Mouse (Mus musculus) ES-E14 (cell line): ENCODE data around the gene Rab28. TPM values are rescaled to one million over a fixed set of nuclear protein-coding genes. Genes with fewer than 3 reads are reported as not detected.

Experiments
- DNase-seq: peaks from one replicate; pipeline ENCODE4 v3.0.0-alpha.2; 2013; ENCODE audit warnings: low read depth, low spot score
- H3K27ac ChIP-seq: 2 replicates; pipeline ENCODE4 v1.5.1; 2012; ENCODE audit warnings: low read depth, mild to moderate bottlenecking, low read length, moderate library complexity, mixed read lengths; ENCODE audit not compliant: poor library complexity, insufficient read depth, severe bottlenecking
- H3K36me3 ChIP-seq: 2 replicates; pipeline ENCODE4 v1.6.1; 2012; ENCODE audit warnings: mild to moderate bottlenecking, low read length, moderate library complexity, mixed read lengths; ENCODE audit not compliant: control insufficient read depth, poor library complexity, insufficient read depth, severe bottlenecking
- H3K4me1 ChIP-seq, 2 experiments: fragments of 150-350 bp in 1 of 2; sonication (generic) in 1 of 2; 2 replicates each; pipeline ENCODE4 v1.6.1; 2012; ENCODE audit warnings: low read length in 2 of 2, mild to moderate bottlenecking in 1 of 2, mixed read lengths in 1 of 2; ENCODE audit not compliant: control insufficient read depth in 2 of 2, insufficient read depth in 2 of 2, poor library complexity in 1 of 2
- H3K4me3 ChIP-seq, 2 experiments: fragments of 150-350 bp in 1 of 2; sonication (generic) in 1 of 2; 2 replicates each; pipeline ENCODE4 v1.5.1; 2012; ENCODE audit warnings: low read length in 2 of 2, low read depth in 1 of 2, mild to moderate bottlenecking in 1 of 2, mixed read lengths in 1 of 2; ENCODE audit not compliant: insufficient read depth in 1 of 2, poor library complexity in 1 of 2, severe bottlenecking in 1 of 2
- H3K9ac ChIP-seq: 2 replicates; pipeline ENCODE4 v1.6.1; 2012; ENCODE audit warnings: low read depth, mild to moderate bottlenecking, low read length, mixed read lengths; ENCODE audit not compliant: poor library complexity, insufficient read depth, severe bottlenecking
- H3K9me3 ChIP-seq: fragments of 150-350 bp; sonication (generic); 2 replicates; pipeline ENCODE4 v1.6.1; 2012; ENCODE audit warnings: low read depth, mild to moderate bottlenecking, low read length; ENCODE audit not compliant: control insufficient read depth, insufficient read depth
- CHD2 ChIP-seq: IDR thresholded peaks from 2 replicates; pipeline ENCODE4 v1.6.1; 2014; ENCODE audit warnings: mild to moderate bottlenecking, low read depth, low read length, inconsistent platforms
- HCFC1 ChIP-seq: IDR thresholded peaks from 2 replicates; pipeline ENCODE4 v1.6.1; 2012; ENCODE audit warnings: low read length, inconsistent platforms, borderline replicate concordance; ENCODE audit not compliant: insufficient read depth
- MAFK ChIP-seq: IDR thresholded peaks from 2 replicates; pipeline ENCODE4 v1.6.1; 2014; ENCODE audit warnings: mild to moderate bottlenecking, low read depth, low read length, inconsistent platforms; ENCODE audit not compliant: insufficient read depth
- ZC3H11A ChIP-seq: IDR thresholded peaks from 2 replicates; pipeline ENCODE4 v1.6.1; 2012; ENCODE audit warnings: low read depth, mild to moderate bottlenecking, inconsistent platforms, low read length, borderline replicate concordance
- ZNF384 ChIP-seq: IDR thresholded peaks from 2 replicates; pipeline ENCODE4 v1.6.1; 2012; ENCODE audit warnings: low read depth, low read length, inconsistent platforms
- in situ Hi-C, 2 experiments: fragments of 600-800 bp; cut with MboI; formaldehyde crosslinking; loops; one replicate each; pipeline ENCODE4 v1.15.1; 2025; ENCODE audit warnings: low sequenced_read_pairs in 2 of 2, inconsistent platforms in 1 of 2; ENCODE audit not compliant: unreplicated experiment in 2 of 2
- total RNA-seq: library from RNA; depleted of rRNA; stranded (reverse); fragments of 300-350 nt; gene quantifications from 2 replicates; pipeline ENCODE4 v1.2.3, GENCODE M21; 2012

Rab28 gene
- total RNA-seq, 1 experiment = 11.9 TPM

- Histone ChIP-seq H3K4me1 (no peaks in the 10 kb centered on the region), H3K27ac (no peak overlapping the region), H3K9me3 (no peaks in the 10 kb centered on the region), H3K4me3 (no peak overlapping the region), H3K9ac (no peak overlapping the region), H3K36me3 (no peaks in the 10 kb centered on the region)
- TF ChIP-seq ZC3H11A (no peak), CHD2 (no peak), HCFC1 (no peak), ZNF384 (no peak), MAFK (no peak)
- DNase-seq = no peak
- in situ Hi-C loops = no loop called here
Measured at GRCm38 (mm10) chr5:41683976-41684375, 24.0 kb downstream of the Rab28 start.

GRCm38 (mm10) chr5:41666012-41666411 is 41.9 kb downstream of the Rab28 start:
- no peak for DNase-seq
- no peak for TF ChIP-seq CHD2
- no peaks in the 10 kb centered on the region for H3K4me1 ChIP-seq
- H3K9me3 ChIP-seq = no peaks in the 10 kb centered on the region
- H3K36me3 ChIP-seq = no peaks in the 10 kb centered on the region
- no peak overlapping the region for H3K27ac ChIP-seq
- no peak overlapping the region for H3K9ac ChIP-seq
- in situ Hi-C loops = no loop called here
- H3K4me3 ChIP-seq = no peak overlapping the region

- DNase-seq = no peak
- TF ChIP-seq ZNF384 = no peak
- no peak for TF ChIP-seq ZC3H11A
- TF ChIP-seq MAFK = no peak
- no peak for TF ChIP-seq HCFC1
- no peak for TF ChIP-seq CHD2
- Histone ChIP-seq H3K4me1 (no peaks in the 10 kb centered on the region), H3K4me3 (no peak overlapping the region), H3K36me3 (no peaks in the 10 kb centered on the region), H3K9me3 (no peaks in the 10 kb centered on the region), H3K27ac (no peak overlapping the region), H3K9ac (no peak overlapping the region)
- in situ Hi-C loops = no loop called here
Measured at GRCm38 (mm10) chr5:41636793-41637192, 71.2 kb downstream of the Rab28 start.

DNA sequence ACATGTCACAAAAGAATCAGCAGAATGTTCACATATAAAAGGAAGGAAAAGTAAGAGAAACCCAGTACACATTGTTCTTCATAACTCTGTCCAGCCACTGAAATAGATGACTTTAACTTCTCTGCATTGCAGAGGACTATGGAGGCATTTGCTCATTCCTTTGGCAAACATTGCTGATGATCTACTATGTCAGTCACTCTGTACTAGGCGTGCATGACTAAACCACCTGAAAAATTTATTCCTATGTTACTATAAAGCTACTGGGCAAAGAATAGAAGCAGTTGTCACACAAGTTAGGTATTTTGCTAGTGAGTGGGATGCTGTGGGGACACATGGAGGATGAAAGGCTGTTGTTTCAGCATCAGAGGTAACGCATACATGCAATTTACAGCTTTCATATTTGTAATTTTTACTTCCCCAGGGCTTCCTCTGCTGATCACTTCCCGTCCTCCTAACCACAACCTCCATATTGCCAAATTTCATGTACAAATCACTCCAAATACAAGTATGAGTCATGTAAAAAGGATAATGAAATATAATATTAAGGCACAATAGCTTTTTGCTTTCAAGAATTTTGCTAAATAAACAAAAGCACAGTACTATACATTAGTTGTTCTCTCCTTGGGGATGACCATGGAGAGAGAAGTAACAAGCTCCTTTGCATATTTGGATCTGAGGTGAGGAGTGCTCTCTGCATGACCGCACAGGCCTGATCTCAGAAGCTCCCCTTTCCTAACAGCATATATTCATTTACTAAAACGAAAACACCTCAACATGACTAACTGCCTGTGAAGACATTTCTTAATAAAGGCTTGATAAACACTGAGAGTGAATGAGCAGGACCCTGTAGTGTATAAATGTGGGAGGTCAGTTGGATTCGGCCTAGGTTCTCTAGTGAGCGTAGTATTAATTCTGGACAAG is 80.5 kb downstream of the Rab28 start:
- in situ Hi-C loops = no loop called here
- no peaks in the 10 kb centered on the region for H3K4me1 ChIP-seq
- TF ChIP-seq HCFC1 (no peak), ZC3H11A (no peak), MAFK (no peak), ZNF384 (no peak), CHD2 (no peak)
- no peak overlapping the region for H3K27ac ChIP-seq
- no peak overlapping the region for H3K4me3 ChIP-seq
- H3K9me3 ChIP-seq = no peaks in the 10 kb centered on the region
- no peak for DNase-seq
- H3K9ac ChIP-seq = no peak overlapping the region
- no peaks in the 10 kb centered on the region for H3K36me3 ChIP-seq

GRCm38 (mm10) chr5:41625544-41625943 is 82.4 kb downstream of the Rab28 start:
- H3K4me1 ChIP-seq = no peaks in the 10 kb centered on the region
- TF ChIP-seq HCFC1 (no peak), ZC3H11A (no peak), CHD2 (no peak), MAFK (no peak), ZNF384 (no peak)
- in situ Hi-C loops = no loop called here
- no peak overlapping the region for H3K4me3 ChIP-seq
- DNase-seq = no peak
- H3K9ac ChIP-seq = no peak overlapping the region
- no peak overlapping the region for H3K27ac ChIP-seq
- no peaks in the 10 kb centered on the region for H3K9me3 ChIP-seq
- H3K36me3 ChIP-seq = no peaks in the 10 kb centered on the region
